ENCODE assay signal across 8 mouse cellular contexts in genomic region chr17:23563595-23564367, GRCm38 (mm10). TPM values are rescaled to one million over a fixed set of nuclear protein-coding genes. Genes with fewer than 3 reads are reported as not detected.
DNase-seq lines count a peak whose midpoint lies in the region; ATAC-seq and TF ChIP-seq lines count a peak whose summit lies in the region.

TSS of gene Zfp213 (minus strand) at chr17:23564238.

- peak within 1 kb of the TSS; percentile 85 for H3K27ac ChIP-seq in brown adipose tissue, adult 24 weeks (replicated peaks; ENCODE audit: low read depth, low read length)
- peak within 1 kb of the TSS; percentile 93 to 96 for H3K27ac ChIP-seq in heart, embryonic 14.5 days (replicated peaks in 1 of 2; ENCODE audit: control insufficient read depth in 1 of 2, insufficient read depth in 1 of 2, low read depth in 2 of 2, low read length in 2 of 2)
- peak within 1 kb of the TSS; percentile 82 for H3K27ac ChIP-seq in liver, embryonic 14.5 days
- H3K27ac ChIP-seq in neural tube, embryonic 11.5 days (ENCODE audit: low read depth, low read length) = peak within 1 kb of the TSS; percentile 82
- H3K27ac ChIP-seq in stomach, postnatal 0 days (replicated peaks) = peak within 1 kb of the TSS; percentile 98

- no peak for TF ChIP-seq EP300 in liver, embryonic 14.5 days (IDR thresholded peaks at IDR 0.05; ENCODE audit: low read depth)
- no peak for TF ChIP-seq EP300 in stomach, postnatal 0 days (optimal IDR thresholded peaks at IDR 0.05)

- H3K4me1 ChIP-seq in brown adipose tissue, adult 24 weeks (ENCODE audit: control insufficient read depth, insufficient read depth, insufficient read length, low read length) = no peaks in the 10 kb centered on the region
- peaks cover 3 to 15% of the 10 kb centered on the region in 2 experiments; a peak in 3 of 4 replicates for H3K4me1 ChIP-seq in heart, embryonic 14.5 days (ENCODE audit: control insufficient read depth in 2 of 2, insufficient read depth in 2 of 2, low read length in 2 of 2)
- peaks cover 6 to 14% of the 10 kb centered on the region in 2 experiments; a peak in 3 of 4 replicates for H3K4me1 ChIP-seq in liver, embryonic 14.5 days (replicated peaks; ENCODE audit: control insufficient read depth in 2 of 2, insufficient read depth in 2 of 2, low read length in 1 of 2)
- H3K4me1 ChIP-seq in neural tube, embryonic 11.5 days (ENCODE audit: control insufficient read depth, insufficient read depth, low read length) = peaks cover 5% of the 10 kb centered on the region; the same call in 1 of the 2 replicates
- H3K4me1 ChIP-seq in stomach, postnatal 0 days (replicated peaks; ENCODE audit: control insufficient read depth, insufficient read depth) = no peaks in the 10 kb centered on the region

- H3K27me3 ChIP-seq in heart, embryonic 14.5 days (ENCODE audit: control insufficient read depth, insufficient read depth, low read length) = no peaks in the 10 kb centered on the region
- no peaks in the 10 kb centered on the region for H3K27me3 ChIP-seq in liver, embryonic 14.5 days (ENCODE audit: control insufficient read depth, insufficient read depth, low read length)
- H3K27me3 ChIP-seq in neural tube, embryonic 11.5 days (ENCODE audit: control insufficient read depth, insufficient read depth, low read length) = no peaks in the 10 kb centered on the region
- no peaks in the 10 kb centered on the region for H3K27me3 ChIP-seq in stomach, postnatal 0 days (ENCODE audit: control insufficient read depth, insufficient read depth, low read length)

- DNase-seq in CD4-positive, CD25-positive, alpha-beta regulatory T cell, adult 2 months (ENCODE audit: low read depth, low spot score) = peak; percentile 97
- DNase-seq in fibroblast of lung, adult 2 months (ENCODE audit: low read depth) = peak; percentile 85
- peak; percentile 94 to 97 for DNase-seq in kidney, postnatal 25 days
- DNase-seq in liver, embryonic 14.5 days (ENCODE audit: low read depth in 3 of 3, low spot score in 3 of 3) = peak; percentile 92 to 96 (median 93)
- DNase-seq in neural tube, embryonic 11.5 days (ENCODE audit: low spot score) = peak; percentile 99
- DNase-seq in stomach, postnatal 0 days (ENCODE audit: low spot score) = peak; percentile 96

- peak within 1 kb of the TSS; percentile 92 for H3K9ac ChIP-seq in heart, embryonic 14.5 days (ENCODE audit: low read length)
- H3K9ac ChIP-seq in liver, embryonic 14.5 days (replicated peaks) = peak within 1 kb of the TSS; percentile 88
- H3K9ac ChIP-seq in neural tube, embryonic 11.5 days (ENCODE audit: low read length) = peak within 1 kb of the TSS; percentile 87
- H3K9ac ChIP-seq in stomach, postnatal 0 days (ENCODE audit: low read length) = peak within 1 kb of the TSS; percentile 91

- peak within 1 kb of the TSS; percentile 75 for H3K4me2 ChIP-seq in heart, embryonic 14.5 days (ENCODE audit: low read length)
- peak within 1 kb of the TSS; percentile 84 for H3K4me2 ChIP-seq in liver, embryonic 14.5 days (ENCODE audit: low read depth)
- H3K4me2 ChIP-seq in neural tube, embryonic 11.5 days (ENCODE audit: low read depth) = peak within 1 kb of the TSS; percentile 55
- peak within 1 kb of the TSS; percentile 68 for H3K4me2 ChIP-seq in stomach, postnatal 0 days (replicated peaks; ENCODE audit: low read depth)

- under 1% methylated on average over 59 of the region's 59 CpGs for WGBS in heart, embryonic 14.5 days
- under 1% methylated on average over 59 of the region's 59 CpGs for WGBS in liver, embryonic 14.5 days (ENCODE audit: insufficient replicate concordance)
- 1% methylated on average over 59 of the region's 59 CpGs for WGBS in neural tube, embryonic 11.5 days
- WGBS in stomach, postnatal 0 days = under 1% methylated on average over 53 of the region's 59 CpGs

- H3K4me3 ChIP-seq in brown adipose tissue, adult 24 weeks (ENCODE audit: insufficient read depth, low read depth, low read length) = peak within 1 kb of the TSS; percentile 94
- peak within 1 kb of the TSS; percentile 70 to 94 for H3K4me3 ChIP-seq in heart, embryonic 14.5 days (ENCODE audit: control insufficient read depth in 1 of 2, insufficient read depth in 1 of 2, low read depth in 1 of 2, low read length in 2 of 2)
- peak within 1 kb of the TSS; percentile 76 to 97 for H3K4me3 ChIP-seq in liver, embryonic 14.5 days (ENCODE audit: insufficient read depth in 1 of 2, low read depth in 2 of 2, low read length in 2 of 2)
- H3K4me3 ChIP-seq in neural tube, embryonic 11.5 days (ENCODE audit: low read depth, low read length) = peak within 1 kb of the TSS; percentile 69
- H3K4me3 ChIP-seq in stomach, postnatal 0 days (ENCODE audit: low read depth, low read length) = peak within 1 kb of the TSS; percentile 75

- no peak for TF ChIP-seq CTCF in liver, embryonic 14.5 days (IDR thresholded peaks at IDR 0.05; ENCODE audit: low read depth)
- TF ChIP-seq CTCF in stomach, postnatal 0 days (IDR thresholded peaks at IDR 0.05; ENCODE audit: low read depth) = no peak

- no peaks in the 10 kb centered on the region for H3K9me3 ChIP-seq in heart, embryonic 14.5 days (ENCODE audit: control insufficient read depth, low read length)
- no peaks in the 10 kb centered on the region for H3K9me3 ChIP-seq in liver, embryonic 14.5 days (ENCODE audit: control insufficient read depth, low read length)
- H3K9me3 ChIP-seq in neural tube, embryonic 11.5 days (ENCODE audit: control insufficient read depth, low read length) = no peaks in the 10 kb centered on the region
- no peaks in the 10 kb centered on the region for H3K9me3 ChIP-seq in stomach, postnatal 0 days (ENCODE audit: control insufficient read depth, low read length)

- peaks cover 25% of the 10 kb centered on the region for H3K36me3 ChIP-seq in heart, embryonic 14.5 days (ENCODE audit: control insufficient read depth, insufficient read depth, low read length)
- H3K36me3 ChIP-seq in liver, embryonic 14.5 days (replicated peaks; ENCODE audit: control insufficient read depth, insufficient read depth, low read depth) = no peaks in the 10 kb centered on the region
- peaks cover 3% of the 10 kb centered on the region; the same call in 1 of the 2 replicates for H3K36me3 ChIP-seq in neural tube, embryonic 11.5 days (ENCODE audit: control insufficient read depth, insufficient read depth, low read length)
- H3K36me3 ChIP-seq in stomach, postnatal 0 days (ENCODE audit: control insufficient read depth, insufficient read depth, low read length) = no peaks in the 10 kb centered on the region

- ATAC-seq in heart, embryonic 14.5 days (ENCODE audit: insufficient number of reproducible peaks, insufficient read depth, low FRiP score, low read depth) = peak; percentile 96
- ATAC-seq in liver, embryonic 14.5 days (ENCODE audit: insufficient read depth) = peak; percentile 97
- peak; percentile 96 for ATAC-seq in neural tube, embryonic 11.5 days (ENCODE audit: insufficient read depth, low FRiP score, low TSS enrichment)
- peak; percentile 98 for ATAC-seq in stomach, postnatal 0 days (ENCODE audit: low FRiP score, low TSS enrichment)

RNA-seq across cellular contexts. Expression of gene Zfp213, which starts in this region (rescaled TPM):
- polyA plus RNA-seq in brown adipose tissue, adult 24 weeks (2012; ENCODE audit: insufficient read depth, insufficient read length, missing spikeins) = 3.4 and 4.6 TPM in 2 replicates
- polyA plus RNA-seq in heart, embryonic 14.5 days (2014; fragmentation: Nextera tagmentation; extraction: Ambion mirVana) = 13.8 and 14.0 TPM in 2 replicates
- 3.7 and 4.1 TPM in 2 replicates for polyA plus RNA-seq in liver, embryonic 14.5 days (2012; rRNA removed)
- 4.1 and 4.8 TPM in 2 replicates for polyA plus RNA-seq in liver, embryonic 14.5 days (2014; fragmentation: Nextera tagmentation; extraction: Ambion mirVana)
- 23.4 and 24.3 TPM in 2 replicates for polyA plus RNA-seq in neural tube, embryonic 11.5 days (2014; fragmentation: Nextera tagmentation; extraction: Ambion mirVana)
- polyA plus RNA-seq in stomach, postnatal 0 days (2015; fragmentation: Nextera tagmentation; extraction: Ambion mirVana) = 8.9 and 9.2 TPM in 2 replicates

Comparison
In these comparisons a context has a peak if more than half of its experiments do, and no peak if none do; other contexts are left out.
1. Peak in every context shown above with its lines: DNase-seq, ATAC-seq, H3K4me3 ChIP-seq and H3K27ac ChIP-seq.